Mouse (Mus musculus): ENCODE data around the gene Gm10972.
"Not testable (repeated sequence)": the region's sequence is repeated elsewhere in the genome, so short reads cannot be mapped to it uniquely, and the experiment has no call there.

- not testable (repeated sequence) for TF ChIP-seq CTCF, EP300 (IDR thresholded peaks at IDR 0.05; ENCODE audit: low read depth)
These were observed 46.3 kb downstream of the Gm10972 start for GRCm38 (mm10) chr3:94689195-94689594.
